Mouse (Mus musculus): ENCODE measurements around the gene Fam69a.
"Not testable (repeated sequence)": the region's sequence is repeated elsewhere in the genome, so short reads cannot be mapped to it uniquely, and the experiment has no call there.

Gene Fam69a

DNA sequence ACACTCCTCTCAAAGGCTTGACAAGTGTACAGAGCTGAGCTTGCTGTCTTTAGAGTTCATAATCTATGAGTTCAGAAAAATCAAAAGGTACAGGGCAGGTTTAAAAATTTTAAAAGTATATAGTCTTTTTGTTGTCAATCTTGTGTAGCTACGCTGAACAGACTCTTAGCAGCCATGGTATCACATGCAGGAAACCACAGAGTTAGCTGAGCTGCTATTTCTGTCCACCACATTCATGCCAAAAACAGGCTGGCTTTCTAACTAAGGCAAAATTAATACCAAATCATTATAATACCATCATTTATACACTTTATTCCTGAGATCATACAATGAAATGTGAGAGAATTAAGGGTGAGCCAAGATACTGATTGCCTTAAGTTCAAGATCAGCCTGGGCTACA, 40.4 kb downstream of the Fam69a start:
- no peak for DNase-seq (ENCODE audit: low spot score in 2 of 2)

- DNase-seq (ENCODE audit: low spot score in 2 of 2), result no peak
These were observed 43.4 kb downstream of the Fam69a start for GRCm38 (mm10) chr5:107943526-107943925.

DNA sequence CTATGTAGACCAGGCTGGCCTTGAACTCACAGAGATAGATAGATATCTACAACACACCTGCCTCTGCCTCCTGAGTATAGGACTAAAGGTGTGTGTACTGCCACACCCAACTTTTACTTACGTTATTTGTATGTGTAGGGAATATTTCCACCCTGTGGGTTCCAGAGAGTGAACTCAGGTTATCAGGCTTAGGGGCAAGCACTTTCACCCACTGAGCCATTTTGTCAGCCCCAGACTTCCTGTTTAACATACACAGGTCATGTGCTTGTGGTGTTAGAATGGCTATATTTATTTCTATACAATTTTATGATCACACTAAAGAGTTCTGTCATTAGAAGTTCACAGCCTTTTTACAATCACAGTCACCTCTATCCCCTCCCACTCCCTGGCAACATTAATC, 43.9 kb downstream of the Fam69a start:
- no peak for DNase-seq (ENCODE audit: low spot score in 2 of 2)

- DNase-seq (ENCODE audit: low spot score in 2 of 2), result no peak
These were observed 45.7 kb downstream of the Fam69a start for GRCm38 (mm10) chr5:107941222-107941621.

DNA sequence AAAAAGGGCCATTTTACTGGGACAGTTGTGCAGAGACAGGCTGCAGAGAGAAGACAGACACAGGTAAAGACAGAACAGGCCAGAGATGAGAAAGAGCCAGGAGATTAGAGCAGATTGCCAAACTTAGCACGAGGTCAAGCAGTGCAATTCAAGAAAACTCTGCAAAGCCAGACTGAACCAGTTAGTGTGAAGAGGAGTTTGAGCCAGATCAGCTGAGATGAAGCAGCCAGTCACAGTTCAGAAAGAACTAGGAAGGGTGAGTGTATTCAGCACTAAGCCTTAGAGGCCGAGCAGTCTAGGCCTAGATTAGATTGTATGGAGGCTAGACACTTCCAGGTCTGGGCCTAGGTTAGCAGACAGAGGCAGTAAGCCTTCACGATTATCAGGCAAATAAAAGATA, 47.2 kb downstream of the Fam69a start:
- DNase-seq (ENCODE audit: low spot score in 2 of 2), result no peak

GRCm38 (mm10) chr5:107938886-107939285, 48.0 kb downstream of the Fam69a start:
- DNase-seq (ENCODE audit: low spot score in 2 of 2), result no peak

DNA sequence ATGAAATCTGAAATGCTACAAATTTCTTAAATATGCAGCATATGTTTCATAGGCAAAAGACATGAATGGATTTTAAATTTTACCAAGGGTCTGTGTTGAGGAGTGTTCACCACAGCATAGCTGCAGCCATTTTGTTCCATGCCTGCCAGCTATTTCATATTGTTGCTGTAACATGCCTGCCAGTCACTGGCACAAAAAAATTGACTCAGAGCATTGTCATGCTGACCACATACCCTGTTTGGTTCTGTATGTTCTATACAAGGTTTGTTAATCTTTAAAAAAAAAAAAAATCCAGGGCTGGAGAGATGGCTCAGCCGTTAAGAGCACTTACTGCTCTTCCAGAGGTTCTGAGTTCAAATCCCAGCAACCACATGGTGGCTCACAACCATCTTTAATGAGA, 48.4 kb downstream of the Fam69a start:
- not testable (repeated sequence) for DNase-seq (ENCODE audit: low spot score in 2 of 2)

DNA sequence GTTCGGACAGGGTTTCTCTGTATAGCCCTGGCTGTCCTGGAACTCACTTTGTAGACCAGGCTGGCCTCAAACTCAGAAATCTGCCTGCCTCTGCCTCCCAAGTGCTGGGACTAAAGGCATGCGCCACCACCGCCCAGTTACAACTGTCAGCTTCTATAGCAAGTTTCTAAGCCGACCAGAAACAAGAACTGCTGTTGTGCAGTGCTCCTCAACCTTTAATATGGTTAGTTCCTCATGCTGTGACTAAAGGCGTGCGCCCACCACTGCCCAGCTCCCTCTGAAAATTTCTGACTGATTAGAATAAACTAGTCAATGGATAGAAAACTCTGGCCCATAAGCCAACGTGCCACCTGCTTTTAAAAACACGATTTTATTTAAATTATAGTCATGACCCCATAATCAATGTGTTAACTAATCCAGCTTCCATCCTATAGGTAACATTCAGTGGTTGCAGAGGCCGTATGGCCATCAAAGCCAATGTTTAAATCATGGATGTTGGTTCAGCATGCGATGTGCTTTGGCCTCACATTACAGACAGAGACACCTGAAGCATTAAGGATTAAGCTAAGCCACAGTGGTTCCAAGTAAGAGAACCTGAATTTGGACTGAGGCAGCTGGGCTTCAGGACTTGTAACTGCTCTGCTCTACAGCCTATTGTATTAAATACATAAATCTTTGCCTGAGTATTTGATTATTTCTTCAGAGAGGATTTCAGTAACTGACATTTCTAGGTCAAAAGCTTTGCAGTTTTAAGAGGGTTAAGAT, 50.1 kb downstream of the Fam69a start:
- DNase-seq (ENCODE audit: low spot score in 2 of 2), result no peak

- DNase-seq (ENCODE audit: low spot score in 2 of 2), result no peak
These were observed 51.9 kb downstream of the Fam69a start for GRCm38 (mm10) chr5:107934770-107935543.

DNA sequence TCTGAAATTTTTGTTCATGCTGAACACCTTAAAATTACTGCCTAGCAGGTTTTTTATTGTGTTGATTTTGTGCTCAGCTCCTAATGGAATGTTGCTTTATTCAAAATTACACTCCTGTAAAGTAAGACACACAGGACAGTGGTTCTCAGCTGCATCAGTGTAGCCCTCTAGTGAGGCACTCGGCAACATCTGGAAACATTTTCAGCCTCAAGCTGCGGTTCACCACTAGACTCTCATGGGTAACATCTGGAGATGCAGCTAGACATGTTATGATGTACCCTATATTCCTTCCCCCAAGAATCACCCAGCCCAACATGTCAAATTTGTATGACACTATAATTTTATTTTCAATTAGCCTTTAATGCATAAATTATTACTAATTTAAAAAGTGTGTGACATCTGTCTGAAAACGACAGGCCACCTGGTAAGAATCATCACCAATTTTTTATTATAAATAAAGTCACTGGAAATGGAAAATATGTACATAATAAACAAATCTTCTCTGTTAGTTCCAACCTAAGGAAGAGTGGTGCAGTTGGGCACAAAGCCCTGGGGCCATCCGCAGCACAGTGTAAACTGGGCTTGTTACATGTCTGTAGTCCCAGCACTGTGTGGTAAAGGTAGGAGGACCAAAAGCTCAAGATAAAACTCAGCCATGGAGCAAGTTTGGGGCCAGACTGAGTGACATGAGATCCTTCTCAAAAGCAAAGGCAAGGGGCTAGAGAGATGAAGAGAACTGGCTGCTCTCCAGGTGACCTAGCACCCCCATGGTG, 53.5 kb downstream of the Fam69a start:
- no peak for DNase-seq (ENCODE audit: low spot score in 2 of 2)

DNA sequence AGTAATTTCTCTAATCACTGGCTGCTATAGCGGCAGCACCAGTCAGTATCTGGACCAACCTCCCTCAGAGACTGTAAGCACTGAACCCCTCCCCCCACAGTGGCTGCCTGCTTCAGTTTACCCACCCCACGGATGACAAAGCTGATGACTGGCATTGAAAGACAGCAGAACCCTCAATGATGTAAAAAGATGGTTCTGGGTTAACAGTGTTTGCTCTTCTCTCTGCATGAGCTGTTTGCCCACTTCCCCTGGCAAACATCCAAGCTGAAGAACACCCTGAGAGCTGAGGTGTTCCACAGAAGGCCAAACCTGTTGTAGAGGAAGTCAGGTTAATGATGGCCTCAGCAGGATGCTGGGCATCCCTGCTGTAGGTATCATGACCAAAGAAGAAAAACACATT, 54.3 kb downstream of the Fam69a start:
- DNase-seq (ENCODE audit: low spot score in 2 of 2), result no peak

GRCm38 (mm10) chr5:107926550-107927249, 60.2 kb downstream of the Fam69a start:
- no peak for DNase-seq (ENCODE audit: low spot score in 2 of 2)

- no peak for DNase-seq (ENCODE audit: low spot score in 2 of 2)
These were observed 62.3 kb downstream of the Fam69a start for GRCm38 (mm10) chr5:107924564-107924963.

DNA sequence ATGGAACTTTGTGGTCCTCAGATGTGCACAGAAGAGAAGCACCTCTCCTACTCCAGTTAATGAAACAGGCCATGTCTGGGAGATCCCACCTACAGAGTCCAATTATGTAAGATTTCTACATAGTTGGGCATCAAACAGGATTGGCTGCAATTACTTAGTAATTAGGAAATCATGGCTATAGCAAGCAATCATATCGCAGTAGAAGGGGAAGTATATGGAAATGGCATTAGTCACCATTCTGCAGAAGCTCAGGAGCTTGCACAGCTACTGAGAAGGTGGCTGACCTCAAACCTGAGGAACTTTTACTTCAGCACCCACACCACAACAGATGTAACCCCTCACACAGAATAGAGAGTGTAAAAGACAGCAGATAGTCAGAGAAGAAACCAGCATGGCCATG, 64.0 kb downstream of the Fam69a start:
- no peak for DNase-seq (ENCODE audit: low spot score in 2 of 2)

DNA sequence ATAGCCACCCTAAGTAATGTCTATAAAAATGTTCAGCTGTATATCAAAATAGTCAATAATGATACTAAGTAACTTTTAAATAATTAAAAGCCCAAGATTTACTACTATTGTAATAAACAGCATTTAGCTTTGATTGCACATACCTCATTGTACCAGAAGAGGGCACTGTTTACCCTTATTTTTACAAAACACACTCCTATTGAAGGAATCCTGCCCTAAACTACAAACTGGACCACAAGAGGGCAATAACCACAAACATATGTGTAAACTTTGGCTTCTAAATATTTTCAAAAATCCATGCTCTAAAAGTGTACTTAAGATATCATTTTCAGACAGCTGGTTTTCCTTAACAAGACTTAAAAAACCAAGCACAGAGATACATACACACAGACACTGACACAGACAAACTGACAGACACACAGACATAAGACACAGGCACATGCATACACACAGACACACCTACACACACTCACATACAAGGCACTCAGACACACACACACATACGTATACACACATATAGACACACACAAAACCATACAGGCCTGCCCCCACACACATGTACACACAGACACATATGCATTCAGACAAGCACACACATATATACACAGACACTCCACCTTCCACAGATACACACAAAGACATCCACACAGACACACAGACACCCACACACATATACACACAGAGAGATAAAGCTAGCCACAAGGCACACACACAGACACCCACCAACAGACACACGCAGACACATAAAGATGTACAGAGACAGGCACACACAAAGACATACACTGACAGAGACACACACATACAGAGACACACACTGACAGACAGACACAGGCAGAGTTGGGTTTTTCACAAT, 65.3 kb downstream of the Fam69a start:
- no peak for DNase-seq (ENCODE audit: low spot score in 2 of 2)

GRCm38 (mm10) chr5:107915280-107915679, 71.6 kb downstream of the Fam69a start:
- no peak for DNase-seq (ENCODE audit: low spot score in 2 of 2)

DNA sequence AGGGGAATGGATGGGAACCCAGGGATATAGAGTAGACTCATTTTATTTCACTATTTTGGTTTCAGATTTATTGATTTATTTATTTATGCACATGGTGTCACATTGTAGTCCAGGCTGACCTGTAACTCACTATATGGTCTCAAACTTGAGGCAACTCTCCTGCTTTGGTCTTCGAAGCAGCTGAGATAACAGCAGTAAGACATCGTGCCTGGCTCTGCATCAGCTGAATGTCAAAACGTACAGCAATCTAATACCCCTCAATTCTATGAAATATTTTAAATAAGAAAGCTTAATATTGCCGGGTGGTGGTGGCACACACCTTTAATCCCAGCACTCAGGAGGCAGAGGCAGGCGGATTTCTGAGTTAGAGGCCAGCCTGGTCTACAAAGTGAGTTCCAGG, 75.9 kb downstream of the Fam69a start:
- DNase-seq (ENCODE audit: low spot score in 2 of 2), result no peak

GRCm38 (mm10) chr5:107910084-107910616, 76.7 kb downstream of the Fam69a start:
- no peak for DNase-seq (ENCODE audit: low spot score in 2 of 2)

GRCm38 (mm10) chr5:107909668-107910067, 77.2 kb downstream of the Fam69a start:
- DNase-seq (ENCODE audit: low spot score in 2 of 2), result no peak

- no peak for DNase-seq (ENCODE audit: low spot score in 2 of 2)
These were observed 78.3 kb downstream of the Fam69a start for GRCm38 (mm10) chr5:107908514-107909110.
